Mouse (Mus musculus) brain, embryonic 18.5 days (tissue): ENCODE measurements around the gene Lrp10.

Source experiments
- DNase-seq: peaks from one replicate; pipeline ENCODE4 v3.0.0-alpha.2; 2012; ENCODE audit warnings: low read depth, low spot score

The Lrp10 gene

GRCm38 (mm10) chr14:54433941-54434531, 29.9 kb upstream of the Lrp10 start:
- no peak for DNase-seq

GRCm38 (mm10) chr14:54435194-54435918, 28.6 kb upstream of the Lrp10 start:
- no peak for DNase-seq

- no peak for DNase-seq
These were observed 24.8 kb upstream of the Lrp10 start for GRCm38 (mm10) chr14:54439155-54439554.

- DNase-seq, result no peak
These were observed 24.3 kb upstream of the Lrp10 start for GRCm38 (mm10) chr14:54439610-54440009.

- no peak for DNase-seq
These were observed 23.4 kb upstream of the Lrp10 start for GRCm38 (mm10) chr14:54440538-54440937.

GRCm38 (mm10) chr14:54441365-54441764, 22.6 kb upstream of the Lrp10 start:
- DNase-seq, result no peak

- no peak for DNase-seq
These were observed 21.4 kb upstream of the Lrp10 start for GRCm38 (mm10) chr14:54442548-54442947.

- no peak for DNase-seq
These were observed 20.7 kb upstream of the Lrp10 start for GRCm38 (mm10) chr14:54443196-54443595.

GRCm38 (mm10) chr14:54443712-54444618, 20.0 kb upstream of the Lrp10 start:
- DNase-seq, result no peak

GRCm38 (mm10) chr14:54445476-54445875, 18.5 kb upstream of the Lrp10 start:
- DNase-seq, result no peak

GRCm38 (mm10) chr14:54453566-54453965, 10.4 kb upstream of the Lrp10 start:
- DNase-seq, result no peak

GRCm38 (mm10) chr14:54454669-54455528, 9.0 kb upstream of the Lrp10 start:
- no peak for DNase-seq

- DNase-seq, result no peak
These were observed 5.9 kb upstream of the Lrp10 start for GRCm38 (mm10) chr14:54457907-54458569.

GRCm38 (mm10) chr14:54462146-54462545, 1.8 kb upstream of the Lrp10 start:
- DNase-seq, result no peak

GRCm38 (mm10) chr14:54463108-54463958, 604 bp upstream of the Lrp10 start:
- DNase-seq, result no peak

- DNase-seq, result no peak
These were observed 512 bp downstream of the Lrp10 start for GRCm38 (mm10) chr14:54464293-54465005.

GRCm38 (mm10) chr14:54471467-54471866, 7.5 kb downstream of the Lrp10 start:
- DNase-seq, result no peak

GRCm38 (mm10) chr14:54472671-54473070, 8.7 kb downstream of the Lrp10 start:
- DNase-seq, result no peak

- DNase-seq, result no peak
These were observed 10.8 kb downstream of the Lrp10 start for GRCm38 (mm10) chr14:54474744-54475143.
